Mouse (Mus musculus) liver, embryonic 14.5 days (tissue): ENCODE results near the gene Mlf2. TPM values are rescaled to one million over a fixed set of nuclear protein-coding genes. Genes with fewer than 3 reads are reported as not detected.

ENCODE experiments used
- ATAC-seq: fragments of 200-750 bp; cut with Nextera tagmentation; 2 replicates; pipeline ENCODE4 v1.8.0; 2017; ENCODE audit warnings: moderate number of reproducible peaks, mild to moderate bottlenecking, moderate library complexity; ENCODE audit not compliant: insufficient read depth
- DNase-seq, 3 experiments: peaks; one replicate each; pipeline ENCODE4 v3.0.0-alpha.2; 2012 to 2013; ENCODE audit warnings: low read depth in 3 of 3, low spot score in 3 of 3
- H3K27ac ChIP-seq: fragments of 300-500 bp; sonication (generic); 2 replicates; pipeline ENCODE4 v1.5.1; 2014; ENCODE audit warnings: moderate library complexity, mild to moderate bottlenecking, control low read depth, inconsistent platforms
- H3K27me3 ChIP-seq: fragments of 300-500 bp; sonication (generic); 2 replicates; pipeline ENCODE4 v1.6.1; 2014; ENCODE audit warnings: mild to moderate bottlenecking, low read length, moderate library complexity; ENCODE audit not compliant: control insufficient read depth, insufficient read depth
- H3K36me3 ChIP-seq: fragments of 300-500 bp; sonication (generic); replicated peaks from 2 replicates; pipeline ENCODE4 v1.6.1; 2014; ENCODE audit warnings: low read depth; ENCODE audit not compliant: control insufficient read depth, insufficient read depth
- H3K4me1 ChIP-seq, 2 experiments: fragments of 200-500 bp in 1 of 2; fragments of 300-500 bp in 1 of 2; sonication (generic) in 1 of 2; replicated peaks; 2 replicates each; pipeline ENCODE4 v1.6.1; 2012 to 2014; ENCODE audit warnings: antibody characterized with exemption in 1 of 2, inconsistent platforms in 1 of 2, low read length in 1 of 2; ENCODE audit not compliant: control insufficient read depth in 2 of 2, insufficient read depth in 2 of 2
- H3K4me2 ChIP-seq: fragments of 300-500 bp; sonication (generic); 2 replicates; pipeline ENCODE4 v1.6.1; 2014; ENCODE audit warnings: low read depth, mild to moderate bottlenecking, control low read depth, moderate library complexity
- H3K4me3 ChIP-seq, 2 experiments: fragments of 200-500 bp in 1 of 2; fragments of 300-500 bp in 1 of 2; sonication (generic) in 1 of 2; 2 replicates each; pipeline ENCODE4 v1.5.1; 2012 to 2014; ENCODE audit warnings: low read depth in 2 of 2, low read length in 2 of 2, mild to moderate bottlenecking in 2 of 2, control low read depth in 1 of 2, inconsistent platforms in 1 of 2, moderate library complexity in 1 of 2; ENCODE audit not compliant: insufficient read depth in 1 of 2
- H3K9ac ChIP-seq: fragments of 300-500 bp; sonication (generic); replicated peaks from 2 replicates; pipeline ENCODE4 v1.6.1; 2014; ENCODE audit warnings: mild to moderate bottlenecking, control low read depth, moderate library complexity
- H3K9me3 ChIP-seq: fragments of 300-500 bp; sonication (generic); 2 replicates; pipeline ENCODE4 v1.6.1; 2016; ENCODE audit warnings: low read length, mixed read lengths; ENCODE audit not compliant: control insufficient read depth
- CTCF ChIP-seq: IDR thresholded peaks from 2 replicates; pipeline ENCODE4 v1.5.1; 2016; ENCODE audit warnings: antibody characterized with exemption, low read depth, control low read depth
- EP300 ChIP-seq: IDR thresholded peaks from 2 replicates; pipeline ENCODE4 v1.6.1; 2016; ENCODE audit warnings: antibody characterized with exemption, low read depth
- WGBS: fragments of 180-500 bp; shearing (Covaris S2); extraction: QIAGEN DNeasy Blood & Tissue Kit; methylation state at CpG from one replicate; pipeline ENCODE4 v1.1.7; 2014; ENCODE audit not compliant: insufficient replicate concordance; 5-methylcytosine and 5-hydroxymethylcytosine counted together
- polyA plus RNA-seq, 2 experiments: library from polyadenylated mRNA; depleted of rRNA in 1 of 2; stranded (reverse) in 1 of 2; unstranded in 1 of 2; fragments of >200 nt; fragmentation: Nextera tagmentation in 1 of 2; extraction: Ambion mirVana in 1 of 2; gene quantifications; 2 replicates each; pipeline versions ENCODE4 v1.2.1 to v1.2.3; 2012 to 2014

The Mlf2 gene
- polyA plus RNA-seq, 2 experiments: 85.0 to 98.1 TPM

- H3K27ac ChIP-seq: no peak overlapping the region
- no peaks in the 10 kb centered on the region for H3K9me3 ChIP-seq
- H3K4me1 ChIP-seq: no peaks in the 10 kb centered on the region
- no peak for ATAC-seq
- WGBS: 77% methylated on average over 1 of the region's 1 CpGs
- no peaks in the 10 kb centered on the region for H3K27me3 ChIP-seq
- H3K9ac ChIP-seq: no peak overlapping the region
- no peak overlapping the region for H3K4me2 ChIP-seq
- H3K4me3 ChIP-seq: no peak overlapping the region
- TF ChIP-seq CTCF: no peak
- no peak for DNase-seq
- H3K36me3 ChIP-seq: peaks cover under 1% of the 10 kb centered on the region; the same call in 1 of the 2 replicates
Observed at GRCm38 (mm10) chr6:124941679-124942078, 10.5 kb downstream of the Mlf2 start.

GRCm38 (mm10) chr6:124943526-124943925 is 12.3 kb downstream of the Mlf2 start:
- Histone ChIP-seq H3K9me3 (no peaks in the 10 kb centered on the region), H3K9ac (no peak overlapping the region), H3K27me3 (no peaks in the 10 kb centered on the region), H3K27ac (no peak overlapping the region), H3K36me3 (no peaks in the 10 kb centered on the region), H3K4me3 (no peak overlapping the region), H3K4me1 (no peaks in the 10 kb centered on the region), H3K4me2 (no peak overlapping the region)
- DNase-seq (no peak), ATAC-seq (no peak)
- TF ChIP-seq EP300: no peak
- TF ChIP-seq CTCF: no peak
- 66% methylated on average over 3 of the region's 3 CpGs for WGBS

GRCm38 (mm10) chr6:124953991-124954715 is 23.0 kb downstream of the Mlf2 start:
- Histone ChIP-seq H3K27me3 (no peaks in the 10 kb centered on the region), H3K9ac (no peak overlapping the region), H3K36me3 (peaks cover 8% of the 10 kb centered on the region), H3K4me2 (no peak overlapping the region), H3K4me1 (no peaks in the 10 kb centered on the region), H3K27ac (no peak overlapping the region), H3K4me3 (no peak overlapping the region), H3K9me3 (no peaks in the 10 kb centered on the region)
- ATAC-seq: no peak
- no peak for DNase-seq
- TF ChIP-seq EP300 (no peak), CTCF (no peak)
- WGBS: 75% methylated on average over 2 of the region's 2 CpGs

GRCm38 (mm10) chr6:124955212-124955611 is 24.0 kb downstream of the Mlf2 start:
- no peak overlapping the region for H3K4me2 ChIP-seq
- no peaks in the 10 kb centered on the region for H3K9me3 ChIP-seq
- H3K4me3 ChIP-seq: no peak overlapping the region
- no peak overlapping the region for H3K27ac ChIP-seq
- no peak for TF ChIP-seq EP300
- no peak for TF ChIP-seq CTCF
- H3K4me1 ChIP-seq: no peaks in the 10 kb centered on the region
- no peak for DNase-seq
- ATAC-seq: no peak
- 80% methylated on average over 4 of the region's 4 CpGs for WGBS
- H3K36me3 ChIP-seq: peaks cover 15% of the 10 kb centered on the region
- H3K27me3 ChIP-seq: no peaks in the 10 kb centered on the region
- no peak overlapping the region for H3K9ac ChIP-seq

- Histone ChIP-seq H3K9ac (no peak overlapping the region), H3K36me3 (peaks cover 15% of the 10 kb centered on the region), H3K9me3 (no peaks in the 10 kb centered on the region), H3K4me2 (no peak overlapping the region), H3K4me1 (no peaks in the 10 kb centered on the region), H3K27me3 (no peaks in the 10 kb centered on the region), H3K4me3 (no peak overlapping the region), H3K27ac (no peak overlapping the region)
- ATAC-seq (no peak), DNase-seq (no peak)
- TF ChIP-seq EP300: no peak
- 71% methylated on average over 3 of the region's 3 CpGs for WGBS
Observed at GRCm38 (mm10) chr6:124958127-124958526, 26.9 kb downstream of the Mlf2 start.
